Mouse (Mus musculus): ENCODE measurements around the gene Dapk3. TPM values are rescaled to one million over a fixed set of nuclear protein-coding genes. Genes with fewer than 3 reads are reported as not detected.

Gene Dapk3
- polyA plus RNA-seq, 1 experiment = 52.6 TPM

DNA sequence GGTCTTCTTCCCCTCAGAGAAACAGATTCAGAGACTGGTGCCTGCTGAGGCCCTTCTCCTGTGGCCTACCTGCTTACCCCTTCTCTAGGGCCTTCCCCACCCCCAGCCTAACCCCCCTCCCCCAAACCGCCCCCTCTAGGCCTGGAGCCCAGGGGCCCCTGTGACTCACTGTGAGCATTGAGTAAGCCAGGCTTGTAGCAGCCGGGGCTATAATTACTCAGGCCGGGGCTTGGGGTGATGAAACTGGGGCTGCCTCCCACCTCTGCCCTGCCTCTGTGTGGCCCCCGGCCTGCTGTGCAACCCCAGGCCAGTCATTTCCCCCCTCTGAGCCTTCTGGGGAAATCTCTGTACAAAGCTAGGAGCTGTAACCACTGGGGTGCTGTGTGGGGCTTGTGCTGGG lies 36.5 kb upstream of the Dapk3 start:
- TF ChIP-seq POLR2A (IDR thresholded peaks at IDR 0.05; ENCODE audit: control insufficient read depth, low read depth, low read length) (no peak), CTCF (IDR thresholded peaks at IDR 0.05; ENCODE audit: control insufficient read depth, insufficient read depth, insufficient replicate concordance, low read depth, low read length) (no peak)
- H3K27ac ChIP-seq (ENCODE audit: control insufficient read depth, insufficient read depth, low read depth, low read length) = no peak overlapping the region
- no peaks in the 10 kb centered on the region for H3K27me3 ChIP-seq (ENCODE audit: control insufficient read depth, insufficient read depth, low read length)
- no peak overlapping the region for H3K4me3 ChIP-seq (ENCODE audit: control insufficient read depth, low read depth, low read length)
- no peaks in the 10 kb centered on the region for H3K36me3 ChIP-seq (ENCODE audit: control insufficient read depth, insufficient read depth, low read length)
- peaks cover 13% of the 10 kb centered on the region for H3K4me1 ChIP-seq (ENCODE audit: control insufficient read depth, insufficient read depth, low read length)

GRCm38 (mm10) chr10:81151261-81151660 lies 31.5 kb upstream of the Dapk3 start:
- no peak overlapping the region for H3K4me3 ChIP-seq (ENCODE audit: control insufficient read depth, low read depth, low read length)
- H3K27ac ChIP-seq (ENCODE audit: control insufficient read depth, insufficient read depth, low read depth, low read length) = no peak overlapping the region
- no peaks in the 10 kb centered on the region for H3K36me3 ChIP-seq (ENCODE audit: control insufficient read depth, insufficient read depth, low read length)
- peaks cover 35% of the 10 kb centered on the region for H3K4me1 ChIP-seq (ENCODE audit: control insufficient read depth, insufficient read depth, low read length)
- TF ChIP-seq POLR2A (IDR thresholded peaks at IDR 0.05; ENCODE audit: control insufficient read depth, low read depth, low read length) (no peak), CTCF (IDR thresholded peaks at IDR 0.05; ENCODE audit: control insufficient read depth, insufficient read depth, insufficient replicate concordance, low read depth, low read length) (no peak)
- H3K27me3 ChIP-seq (ENCODE audit: control insufficient read depth, insufficient read depth, low read length) = no peaks in the 10 kb centered on the region

GRCm38 (mm10) chr10:81152609-81153008 lies 30.2 kb upstream of the Dapk3 start:
- Histone ChIP-seq H3K4me3 (ENCODE audit: control insufficient read depth, low read depth, low read length) (peak overlapping the region; percentile 68), H3K27me3 (ENCODE audit: control insufficient read depth, insufficient read depth, low read length) (no peaks in the 10 kb centered on the region), H3K27ac (ENCODE audit: control insufficient read depth, insufficient read depth, low read depth, low read length) (peak overlapping the region; percentile 93), H3K4me1 (ENCODE audit: control insufficient read depth, insufficient read depth, low read length) (peaks cover 35% of the 10 kb centered on the region), H3K36me3 (ENCODE audit: control insufficient read depth, insufficient read depth, low read length) (no peaks in the 10 kb centered on the region)
- TF ChIP-seq CTCF (IDR thresholded peaks at IDR 0.05; ENCODE audit: control insufficient read depth, insufficient read depth, insufficient replicate concordance, low read depth, low read length) (no peak), POLR2A (IDR thresholded peaks at IDR 0.05; ENCODE audit: control insufficient read depth, low read depth, low read length) (peak; percentile 34; the same call in 1 of the 2 replicates)

GRCm38 (mm10) chr10:81154313-81154712 lies 28.5 kb upstream of the Dapk3 start:
- H3K27me3 ChIP-seq (ENCODE audit: control insufficient read depth, insufficient read depth, low read length) = no peaks in the 10 kb centered on the region
- TF ChIP-seq CTCF (IDR thresholded peaks at IDR 0.05; ENCODE audit: control insufficient read depth, insufficient read depth, insufficient replicate concordance, low read depth, low read length) = no peak
- no peak overlapping the region for H3K27ac ChIP-seq (ENCODE audit: control insufficient read depth, insufficient read depth, low read depth, low read length)
- no peaks in the 10 kb centered on the region for H3K36me3 ChIP-seq (ENCODE audit: control insufficient read depth, insufficient read depth, low read length)
- H3K4me1 ChIP-seq (ENCODE audit: control insufficient read depth, insufficient read depth, low read length) = peaks cover 31% of the 10 kb centered on the region
- H3K4me3 ChIP-seq (ENCODE audit: control insufficient read depth, low read depth, low read length) = peak overlapping the region; percentile 42

- Histone ChIP-seq H3K27me3 (ENCODE audit: control insufficient read depth, insufficient read depth, low read length) (no peaks in the 10 kb centered on the region), H3K4me1 (ENCODE audit: control insufficient read depth, insufficient read depth, low read length) (peaks cover 29% of the 10 kb centered on the region), H3K36me3 (ENCODE audit: control insufficient read depth, insufficient read depth, low read length) (no peaks in the 10 kb centered on the region), H3K4me3 (ENCODE audit: control insufficient read depth, low read depth, low read length) (no peak overlapping the region), H3K27ac (ENCODE audit: control insufficient read depth, insufficient read depth, low read depth, low read length) (no peak overlapping the region)
- TF ChIP-seq POLR2A (IDR thresholded peaks at IDR 0.05; ENCODE audit: control insufficient read depth, low read depth, low read length) = no peak
Measured at GRCm38 (mm10) chr10:81154736-81155135, 28.1 kb upstream of the Dapk3 start.

DNA sequence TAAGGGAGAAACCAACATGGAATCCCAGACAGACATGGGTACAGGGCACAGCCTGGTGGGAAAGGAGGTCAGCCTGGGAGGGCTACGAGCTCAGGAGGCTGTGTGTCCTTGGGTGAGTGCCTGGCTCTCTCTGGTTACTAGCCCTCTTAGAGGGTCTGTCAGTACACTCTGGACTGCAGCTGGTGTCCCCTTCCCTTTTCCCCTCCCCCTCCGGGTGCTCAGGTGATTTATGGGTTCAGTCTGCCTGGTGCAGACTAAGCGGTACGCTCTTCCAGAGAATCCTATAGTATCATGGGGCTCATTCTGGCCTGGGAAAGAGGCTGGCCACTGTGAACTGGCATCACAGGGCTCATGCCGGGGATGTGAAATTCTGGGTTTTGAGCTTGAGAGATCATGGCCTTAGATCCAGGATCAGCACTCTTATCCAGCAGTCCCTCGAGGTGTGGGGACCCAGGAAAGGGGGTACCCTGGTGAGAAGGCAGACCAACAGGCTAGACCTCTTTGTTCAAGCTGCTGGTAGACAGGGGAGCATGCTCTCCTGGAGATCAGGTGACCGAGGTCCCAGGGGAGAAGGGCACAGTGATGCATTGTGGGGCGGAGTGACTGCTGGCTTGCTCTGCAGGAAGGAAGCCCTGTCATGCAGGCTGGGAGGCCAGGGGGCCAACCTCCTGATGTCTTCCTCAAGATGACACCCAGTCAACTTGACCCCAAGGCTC lies 21.0 kb upstream of the Dapk3 start:
- H3K27ac ChIP-seq (ENCODE audit: control insufficient read depth, insufficient read depth, low read depth, low read length) = no peak overlapping the region
- H3K4me1 ChIP-seq (ENCODE audit: control insufficient read depth, insufficient read depth, low read length) = peaks cover under 1% of the 10 kb centered on the region
- H3K36me3 ChIP-seq (ENCODE audit: control insufficient read depth, insufficient read depth, low read length) = no peaks in the 10 kb centered on the region; the same call in none of the 2 replicates
- H3K27me3 ChIP-seq (ENCODE audit: control insufficient read depth, insufficient read depth, low read length) = no peaks in the 10 kb centered on the region
- TF ChIP-seq POLR2A (IDR thresholded peaks at IDR 0.05; ENCODE audit: control insufficient read depth, low read depth, low read length) (no peak), CTCF (IDR thresholded peaks at IDR 0.05; ENCODE audit: control insufficient read depth, insufficient read depth, insufficient replicate concordance, low read depth, low read length) (no peak)
- H3K4me3 ChIP-seq (ENCODE audit: control insufficient read depth, low read depth, low read length) = no peak overlapping the region

DNA sequence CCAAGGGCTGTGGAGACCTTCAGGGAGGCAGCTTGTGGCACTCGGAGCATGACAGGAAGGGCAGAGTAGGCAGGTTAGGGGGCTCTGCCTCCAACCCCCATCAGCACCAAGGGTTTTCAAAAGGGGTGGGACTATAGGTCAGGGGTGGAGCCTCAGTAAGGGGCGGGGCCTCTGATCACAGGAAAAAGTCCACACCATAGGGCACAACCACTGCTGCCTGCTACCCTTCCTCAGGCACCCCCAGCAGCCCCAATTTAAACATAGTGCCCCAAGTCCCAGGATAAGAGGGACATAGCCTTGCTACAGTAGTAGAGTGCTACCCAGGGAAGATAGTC lies 20.5 kb upstream of the Dapk3 start:
- H3K4me1 ChIP-seq (ENCODE audit: control insufficient read depth, insufficient read depth, low read length) = peaks cover 5% of the 10 kb centered on the region
- H3K27ac ChIP-seq (ENCODE audit: control insufficient read depth, insufficient read depth, low read depth, low read length) = no peak overlapping the region
- H3K27me3 ChIP-seq (ENCODE audit: control insufficient read depth, insufficient read depth, low read length) = no peaks in the 10 kb centered on the region
- no peak overlapping the region for H3K4me3 ChIP-seq (ENCODE audit: control insufficient read depth, low read depth, low read length)
- no peaks in the 10 kb centered on the region; the same call in none of the 2 replicates for H3K36me3 ChIP-seq (ENCODE audit: control insufficient read depth, insufficient read depth, low read length)
- TF ChIP-seq CTCF (IDR thresholded peaks at IDR 0.05; ENCODE audit: control insufficient read depth, insufficient read depth, insufficient replicate concordance, low read depth, low read length) (no peak), POLR2A (IDR thresholded peaks at IDR 0.05; ENCODE audit: control insufficient read depth, low read depth, low read length) (no peak)

GRCm38 (mm10) chr10:81165118-81165517 lies 17.7 kb upstream of the Dapk3 start:
- no peak for TF ChIP-seq POLR2A (IDR thresholded peaks at IDR 0.05; ENCODE audit: control insufficient read depth, low read depth, low read length)
- TF ChIP-seq CTCF (IDR thresholded peaks at IDR 0.05; ENCODE audit: control insufficient read depth, insufficient read depth, insufficient replicate concordance, low read depth, low read length) = no peak
- H3K4me3 ChIP-seq (ENCODE audit: control insufficient read depth, low read depth, low read length) = no peak overlapping the region
- H3K4me1 ChIP-seq (ENCODE audit: control insufficient read depth, insufficient read depth, low read length) = peaks cover 12% of the 10 kb centered on the region
- H3K36me3 ChIP-seq (ENCODE audit: control insufficient read depth, insufficient read depth, low read length) = no peaks in the 10 kb centered on the region; the same call in none of the 2 replicates
- H3K27me3 ChIP-seq (ENCODE audit: control insufficient read depth, insufficient read depth, low read length) = no peaks in the 10 kb centered on the region
- no peak overlapping the region for H3K27ac ChIP-seq (ENCODE audit: control insufficient read depth, insufficient read depth, low read depth, low read length)
